Mouse (Mus musculus): Measurements from ENCODE around the gene Slc9b2. TPM values are rescaled to one million over a fixed set of nuclear protein-coding genes. Genes with fewer than 3 reads are reported as not detected.

Slc9b2 gene
- polyA plus RNA-seq, 2 experiments = 3.5 to 3.8 TPM

GRCm38 (mm10) chr3:135324354-135324753 lies 16.9 kb downstream of the Slc9b2 start:
- Histone ChIP-seq H3K9ac (ENCODE audit: low read depth, low read length, severe bottlenecking) (no peak overlapping the region), H3K27me3 (ENCODE audit: control insufficient read depth, insufficient read depth, low read length) (no peaks in the 10 kb centered on the region), H3K27ac (replicated peaks; ENCODE audit: low read depth, low read length) (no peak overlapping the region), H3K4me2 (replicated peaks; ENCODE audit: low read depth, low read length, severe bottlenecking) (no peak overlapping the region), H3K4me1 (ENCODE audit: control insufficient read depth, insufficient read depth, low read length) (no peaks in the 10 kb centered on the region), H3K36me3 (ENCODE audit: control insufficient read depth, insufficient read depth, low read length) (no peaks in the 10 kb centered on the region), H3K9me3 (ENCODE audit: control insufficient read depth, low read length) (no peaks in the 10 kb centered on the region), H3K4me3 (replicated peaks; ENCODE audit: low read length) (no peak overlapping the region)
- 67% methylated on average over 6 of the region's 6 CpGs for WGBS
- ATAC-seq (ENCODE audit: low FRiP score, low read depth) (no peak), DNase-seq (ENCODE audit: low spot score) (no peak)
- TF ChIP-seq POLR2A (IDR thresholded peaks at IDR 0.05; ENCODE audit: borderline replicate concordance, extremely low read depth, insufficient read depth, insufficient read length) = no peak

- H3K36me3 ChIP-seq (ENCODE audit: control insufficient read depth, insufficient read depth, low read length) = no peaks in the 10 kb centered on the region
- no peak overlapping the region for H3K27ac ChIP-seq (replicated peaks; ENCODE audit: low read depth, low read length)
- H3K9ac ChIP-seq (ENCODE audit: low read depth, low read length, severe bottlenecking) = no peak overlapping the region
- no peaks in the 10 kb centered on the region for H3K27me3 ChIP-seq (ENCODE audit: control insufficient read depth, insufficient read depth, low read length)
- H3K4me3 ChIP-seq (replicated peaks; ENCODE audit: low read length) = no peak overlapping the region
- WGBS = 80% methylated on average over 6 of the region's 6 CpGs
- no peak overlapping the region for H3K4me2 ChIP-seq (replicated peaks; ENCODE audit: low read depth, low read length, severe bottlenecking)
- H3K9me3 ChIP-seq (ENCODE audit: control insufficient read depth, low read length) = no peaks in the 10 kb centered on the region
- no peak for ATAC-seq (ENCODE audit: low FRiP score, low read depth)
- no peaks in the 10 kb centered on the region for H3K4me1 ChIP-seq (ENCODE audit: control insufficient read depth, insufficient read depth, low read length)
- TF ChIP-seq POLR2A (IDR thresholded peaks at IDR 0.05; ENCODE audit: borderline replicate concordance, extremely low read depth, insufficient read depth, insufficient read length) = no peak
- no peak for DNase-seq (ENCODE audit: low spot score)
These were observed 19.7 kb downstream of the Slc9b2 start for GRCm38 (mm10) chr3:135327176-135327575.

- 55% methylated on average over 2 of the region's 2 CpGs for WGBS
- no peak overlapping the region for H3K27ac ChIP-seq (replicated peaks; ENCODE audit: low read depth, low read length)
- ATAC-seq (ENCODE audit: low FRiP score, low read depth) = no peak
These were observed 20.1 kb downstream of the Slc9b2 start for GRCm38 (mm10) chr3:135327601-135328000.

DNA sequence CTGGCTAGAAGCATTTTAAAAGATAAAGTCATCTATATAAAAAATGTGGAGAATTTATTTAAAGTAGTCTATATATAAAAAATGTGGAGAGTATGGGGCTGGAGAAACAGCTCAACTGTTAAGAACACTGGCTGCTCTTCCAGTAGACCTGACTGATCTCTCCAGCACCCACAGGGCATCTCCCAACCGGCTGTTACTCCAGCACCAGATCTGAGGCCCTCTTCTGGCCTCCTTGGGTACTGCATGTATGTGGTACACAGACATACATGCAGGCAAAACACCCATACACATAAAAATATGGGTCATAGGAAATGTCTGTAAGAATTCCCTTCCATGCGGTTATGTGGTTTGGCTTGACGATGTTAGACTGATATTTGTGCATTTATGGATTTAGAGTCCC lies 21.1 kb downstream of the Slc9b2 start:
- DNase-seq (ENCODE audit: low spot score) (peak; percentile 9), ATAC-seq (ENCODE audit: low FRiP score, low read depth) (no peak)
- WGBS = 45% methylated on average over 3 of the region's 3 CpGs
- H3K9ac ChIP-seq (ENCODE audit: low read depth, low read length, severe bottlenecking) = no peak overlapping the region
- H3K27ac ChIP-seq (replicated peaks; ENCODE audit: low read depth, low read length) = no peak overlapping the region
- H3K4me1 ChIP-seq (ENCODE audit: control insufficient read depth, insufficient read depth, low read length) = no peaks in the 10 kb centered on the region
- H3K4me3 ChIP-seq (replicated peaks; ENCODE audit: low read length) = no peak overlapping the region
- H3K36me3 ChIP-seq (ENCODE audit: control insufficient read depth, insufficient read depth, low read length) = no peaks in the 10 kb centered on the region
- no peak overlapping the region for H3K4me2 ChIP-seq (replicated peaks; ENCODE audit: low read depth, low read length, severe bottlenecking)
- H3K27me3 ChIP-seq (ENCODE audit: control insufficient read depth, insufficient read depth, low read length) = no peaks in the 10 kb centered on the region
- no peaks in the 10 kb centered on the region for H3K9me3 ChIP-seq (ENCODE audit: control insufficient read depth, low read length)
- no peak for TF ChIP-seq POLR2A (IDR thresholded peaks at IDR 0.05; ENCODE audit: borderline replicate concordance, extremely low read depth, insufficient read depth, insufficient read length)

More at GRCm38 (mm10) chr3:135327601-135328000, 20.1 kb downstream of the Slc9b2 start:
- no peak for DNase-seq (ENCODE audit: low spot score)
- Histone ChIP-seq H3K27me3 (ENCODE audit: control insufficient read depth, insufficient read depth, low read length) (no peaks in the 10 kb centered on the region), H3K4me3 (replicated peaks; ENCODE audit: low read length) (no peak overlapping the region), H3K36me3 (ENCODE audit: control insufficient read depth, insufficient read depth, low read length) (no peaks in the 10 kb centered on the region), H3K4me1 (ENCODE audit: control insufficient read depth, insufficient read depth, low read length) (no peaks in the 10 kb centered on the region), H3K9ac (ENCODE audit: low read depth, low read length, severe bottlenecking) (no peak overlapping the region), H3K9me3 (ENCODE audit: control insufficient read depth, low read length) (no peaks in the 10 kb centered on the region), H3K4me2 (replicated peaks; ENCODE audit: low read depth, low read length, severe bottlenecking) (no peak overlapping the region)
- no peak for TF ChIP-seq POLR2A (IDR thresholded peaks at IDR 0.05; ENCODE audit: borderline replicate concordance, extremely low read depth, insufficient read depth, insufficient read length)

GRCm38 (mm10) chr3:135332691-135333090 lies 25.2 kb downstream of the Slc9b2 start:
- no peak for ATAC-seq (ENCODE audit: low FRiP score, low read depth)

GRCm38 (mm10) chr3:135333763-135334162 lies 26.3 kb downstream of the Slc9b2 start:
- Histone ChIP-seq H3K4me2 (replicated peaks; ENCODE audit: low read depth, low read length, severe bottlenecking) (no peak overlapping the region), H3K9ac (ENCODE audit: low read depth, low read length, severe bottlenecking) (no peak overlapping the region), H3K27ac (replicated peaks; ENCODE audit: low read depth, low read length) (no peak overlapping the region), H3K4me1 (ENCODE audit: control insufficient read depth, insufficient read depth, low read length) (no peaks in the 10 kb centered on the region), H3K4me3 (replicated peaks; ENCODE audit: low read length) (no peak overlapping the region), H3K27me3 (ENCODE audit: control insufficient read depth, insufficient read depth, low read length) (no peaks in the 10 kb centered on the region), H3K36me3 (ENCODE audit: control insufficient read depth, insufficient read depth, low read length) (no peaks in the 10 kb centered on the region), H3K9me3 (ENCODE audit: control insufficient read depth, low read length) (no peaks in the 10 kb centered on the region)
- 48% methylated on average over 4 of the region's 4 CpGs for WGBS
- DNase-seq (ENCODE audit: low spot score) = no peak
- no peak for ATAC-seq (ENCODE audit: low FRiP score, low read depth)
- no peak for TF ChIP-seq POLR2A (IDR thresholded peaks at IDR 0.05; ENCODE audit: borderline replicate concordance, extremely low read depth, insufficient read depth, insufficient read length)

More at GRCm38 (mm10) chr3:135332691-135333090, 25.2 kb downstream of the Slc9b2 start:
- TF ChIP-seq POLR2A (IDR thresholded peaks at IDR 0.05; ENCODE audit: borderline replicate concordance, extremely low read depth, insufficient read depth, insufficient read length) = no peak
- Histone ChIP-seq H3K4me1 (ENCODE audit: control insufficient read depth, insufficient read depth, low read length) (no peaks in the 10 kb centered on the region), H3K27me3 (ENCODE audit: control insufficient read depth, insufficient read depth, low read length) (no peaks in the 10 kb centered on the region), H3K9me3 (ENCODE audit: control insufficient read depth, low read length) (no peaks in the 10 kb centered on the region), H3K4me2 (replicated peaks; ENCODE audit: low read depth, low read length, severe bottlenecking) (no peak overlapping the region), H3K9ac (ENCODE audit: low read depth, low read length, severe bottlenecking) (no peak overlapping the region), H3K4me3 (replicated peaks; ENCODE audit: low read length) (no peak overlapping the region), H3K36me3 (ENCODE audit: control insufficient read depth, insufficient read depth, low read length) (no peaks in the 10 kb centered on the region), H3K27ac (replicated peaks; ENCODE audit: low read depth, low read length) (no peak overlapping the region)
- no peak for DNase-seq (ENCODE audit: low spot score)
